Mouse (Mus musculus): ENCODE data around the gene Gata5. TPM values are rescaled to one million over a fixed set of nuclear protein-coding genes. Genes with fewer than 3 reads are reported as not detected.

The Gata5 gene
- total RNA-seq (2021) = under 1 TPM; 0.09 to 0.28 TPM
- 0.25 and 0.31 TPM in 2 replicates for polyA plus RNA-seq (2012; rRNA removed)
- long read RNA-seq = 0 reads

DNA sequence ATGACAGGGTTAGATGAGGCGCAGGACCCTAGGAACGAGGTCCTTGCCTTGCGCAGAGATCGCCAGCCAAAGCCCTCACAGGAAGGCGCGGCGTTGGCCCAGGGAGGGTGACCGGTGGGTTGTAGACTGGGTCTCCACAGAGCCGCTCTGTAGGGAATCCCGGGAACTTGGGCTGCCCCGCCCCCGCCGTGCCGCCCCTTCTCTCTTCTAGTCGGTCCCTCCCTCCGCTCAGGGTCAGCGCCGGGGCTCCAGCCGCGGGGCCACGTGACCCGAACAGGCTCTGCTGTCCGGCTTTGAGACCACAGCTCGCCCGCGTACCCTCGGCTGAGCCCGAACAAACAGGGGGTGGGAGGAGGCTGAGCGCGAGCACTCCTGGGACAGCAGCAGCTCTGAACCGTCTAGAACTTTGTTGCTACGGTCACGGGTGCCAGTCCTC is at the start of gene Gata5:
Gene Gata5, minus strand, starts transcription at position 149 of the 436 bp plus-strand sequence.
- DNase-seq = peak; percentile 38

GRCm38 (mm10) chr2:180376730-180377129 is 42.2 kb upstream of the Gata5 start:
- no peak for DNase-seq

- peak; percentile 59 for DNase-seq
These were observed 38.8 kb upstream of the Gata5 start for GRCm38 (mm10) chr2:180373256-180373655.

GRCm38 (mm10) chr2:180368359-180368758 is 33.9 kb upstream of the Gata5 start:
- no peak for DNase-seq

- no peak for DNase-seq
These were observed 32.9 kb upstream of the Gata5 start for GRCm38 (mm10) chr2:180367350-180367749.

- no peak for DNase-seq
These were observed 28.9 kb upstream of the Gata5 start for GRCm38 (mm10) chr2:180363434-180363720.

GRCm38 (mm10) chr2:180362585-180363433 is 28.3 kb upstream of the Gata5 start:
- no peak for DNase-seq

DNA sequence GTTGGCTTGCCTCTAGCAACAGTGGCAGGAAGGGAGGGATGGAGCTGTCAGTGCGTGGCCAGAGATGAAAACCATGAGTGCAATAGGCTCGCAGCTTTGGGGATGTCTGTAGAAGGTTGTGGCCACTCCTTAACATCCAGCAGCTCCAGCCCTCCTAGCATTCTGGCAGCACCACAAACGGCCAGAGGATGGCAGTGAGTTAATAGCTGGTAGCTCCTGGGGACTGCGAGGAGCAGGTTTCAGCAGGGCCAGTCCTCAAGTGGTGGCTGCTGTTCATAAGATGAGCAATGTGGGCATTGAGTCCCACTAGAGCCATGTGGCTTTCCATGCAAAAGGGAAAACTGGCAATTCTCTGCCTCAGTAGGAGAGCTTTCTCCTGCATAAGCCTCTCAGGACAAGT is 24.6 kb upstream of the Gata5 start:
- DNase-seq = peak; percentile 9

GRCm38 (mm10) chr2:180353338-180353737 is 18.8 kb upstream of the Gata5 start:
- peak; percentile 22 for DNase-seq

- peak; percentile 14 for DNase-seq
These were observed 16.2 kb upstream of the Gata5 start for GRCm38 (mm10) chr2:180350700-180351099.

- peak; percentile 78 for DNase-seq
These were observed 12.5 kb upstream of the Gata5 start for GRCm38 (mm10) chr2:180346820-180347497.

GRCm38 (mm10) chr2:180343092-180343491 is 8.6 kb upstream of the Gata5 start:
- DNase-seq = no peak

GRCm38 (mm10) chr2:180342189-180342588 is 7.7 kb upstream of the Gata5 start:
- DNase-seq = peak; percentile 8

DNA sequence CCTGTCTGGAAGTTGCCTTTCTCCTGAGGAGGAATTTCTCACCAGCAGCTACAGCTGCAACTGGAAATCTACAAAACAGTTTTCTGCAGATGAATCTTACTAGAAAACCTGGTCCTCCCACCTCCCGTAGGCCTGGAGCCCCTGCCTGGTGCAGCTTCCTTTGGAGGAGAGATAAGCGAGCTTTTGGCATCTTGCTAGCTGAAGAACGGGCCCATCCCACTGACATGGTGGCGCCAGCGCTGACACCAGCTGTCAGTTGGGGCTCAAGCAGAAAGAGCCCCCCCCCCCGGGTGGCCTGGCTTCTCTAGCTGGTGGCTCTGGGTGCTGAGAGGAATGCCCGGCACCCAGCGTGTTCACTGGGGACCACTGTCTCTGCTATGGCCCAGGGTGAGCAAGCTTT is 6.7 kb upstream of the Gata5 start:
- no peak for DNase-seq

- DNase-seq = no peak
These were observed 5.4 kb upstream of the Gata5 start for GRCm38 (mm10) chr2:180339886-180340285.

DNA sequence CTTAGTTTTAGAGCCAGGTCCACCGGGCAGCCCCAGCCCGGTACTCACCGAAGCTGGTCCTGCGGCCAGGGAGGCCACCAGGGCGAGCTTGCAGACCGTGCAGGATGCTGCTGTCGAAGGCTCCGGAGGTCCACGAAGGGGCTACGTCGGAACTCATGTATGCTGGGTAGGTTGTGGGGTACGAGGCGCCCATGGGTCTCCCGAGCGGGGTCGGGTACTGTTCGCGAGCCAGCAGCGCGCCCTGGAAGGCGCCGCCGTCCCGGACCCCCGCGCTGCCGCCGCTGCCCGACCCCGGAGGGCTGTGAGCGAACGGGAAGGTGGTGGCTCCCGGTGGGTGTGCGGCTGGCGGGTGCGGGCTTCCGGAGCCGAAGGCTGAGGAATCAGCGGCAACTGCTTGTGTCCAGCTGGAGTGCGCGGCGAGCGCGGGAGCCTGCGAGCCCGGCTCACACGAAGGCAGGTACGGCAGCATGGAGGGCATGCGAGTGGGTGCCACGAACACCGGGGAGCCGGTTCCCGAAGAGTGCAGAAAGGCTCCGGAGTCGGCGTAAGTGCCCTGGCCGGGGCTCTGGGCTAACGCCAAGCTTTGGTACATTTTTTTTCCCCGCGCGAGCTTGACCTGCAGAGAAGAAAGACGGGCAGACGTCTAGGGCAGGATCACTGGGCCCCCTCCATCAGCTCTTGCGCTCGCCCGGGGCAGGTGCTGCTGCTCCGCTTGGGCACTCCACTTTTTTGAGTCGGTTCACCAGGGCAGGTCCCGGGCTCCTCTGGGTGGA is 535 bp downstream of the Gata5 start:
- peak; percentile 11 for DNase-seq

DNA sequence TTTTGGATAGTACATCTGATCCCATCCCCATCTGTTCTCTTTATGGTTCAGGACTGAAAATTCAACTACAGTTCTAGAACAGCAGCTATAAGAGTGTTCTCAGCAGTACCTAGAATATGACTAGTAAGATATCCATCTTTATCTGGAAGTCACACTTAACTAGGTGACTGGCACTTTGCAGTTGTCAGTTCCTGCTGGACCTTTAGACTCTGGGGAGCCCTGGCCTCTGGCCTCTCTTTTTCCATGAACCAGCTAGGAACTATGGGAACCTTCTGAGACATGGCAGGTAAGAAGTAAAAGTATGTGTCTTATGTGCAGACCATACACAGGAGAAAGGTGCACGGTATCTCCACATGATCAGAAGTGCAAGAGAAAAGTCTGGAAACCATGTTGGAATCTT is 5.0 kb downstream of the Gata5 start:
- no peak for DNase-seq

GRCm38 (mm10) chr2:180322674-180323355 is 11.7 kb downstream of the Gata5 start:
- DNase-seq = no peak

GRCm38 (mm10) chr2:180320216-180320615 is 14.3 kb downstream of the Gata5 start:
- DNase-seq = no peak

DNA sequence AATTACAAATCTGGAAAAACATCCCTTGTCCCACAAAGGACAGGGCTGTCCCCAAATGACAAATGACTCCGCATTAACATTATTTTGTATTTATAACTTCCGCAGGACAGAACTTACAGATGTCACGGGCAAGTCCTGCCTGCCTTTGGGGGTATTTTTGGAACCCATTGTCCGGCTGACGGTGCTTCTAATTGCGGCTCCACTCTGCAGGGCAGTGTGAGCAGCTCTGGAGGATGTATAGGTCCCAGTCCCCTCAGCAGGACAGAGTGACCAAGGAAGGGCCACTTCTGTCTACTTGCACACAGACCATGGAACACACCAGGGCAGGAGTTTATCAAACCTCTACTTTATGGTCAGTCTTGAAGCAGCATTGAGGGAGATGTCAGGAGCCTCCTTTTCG is 16.9 kb downstream of the Gata5 start:
- DNase-seq = no peak

DNA sequence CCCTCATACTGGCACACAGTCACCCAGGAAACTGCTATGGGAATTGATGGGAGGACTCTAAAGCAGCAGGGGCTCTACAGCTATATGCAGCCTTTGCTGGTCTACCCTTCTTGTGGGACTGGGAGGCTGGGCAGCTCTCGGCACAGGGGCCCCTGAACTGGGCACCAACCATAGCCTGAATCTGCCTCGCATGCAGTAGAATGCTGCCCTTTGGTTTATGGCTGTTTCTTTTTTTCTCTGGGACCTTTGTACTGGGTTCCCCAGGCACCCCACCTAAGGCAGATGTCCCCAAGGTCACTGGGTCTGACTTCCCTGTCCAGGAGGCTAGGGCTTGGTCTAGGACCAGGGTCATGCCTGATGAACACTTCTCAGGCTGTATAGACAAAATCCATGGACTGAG is 20.2 kb downstream of the Gata5 start:
- no peak for DNase-seq

DNA sequence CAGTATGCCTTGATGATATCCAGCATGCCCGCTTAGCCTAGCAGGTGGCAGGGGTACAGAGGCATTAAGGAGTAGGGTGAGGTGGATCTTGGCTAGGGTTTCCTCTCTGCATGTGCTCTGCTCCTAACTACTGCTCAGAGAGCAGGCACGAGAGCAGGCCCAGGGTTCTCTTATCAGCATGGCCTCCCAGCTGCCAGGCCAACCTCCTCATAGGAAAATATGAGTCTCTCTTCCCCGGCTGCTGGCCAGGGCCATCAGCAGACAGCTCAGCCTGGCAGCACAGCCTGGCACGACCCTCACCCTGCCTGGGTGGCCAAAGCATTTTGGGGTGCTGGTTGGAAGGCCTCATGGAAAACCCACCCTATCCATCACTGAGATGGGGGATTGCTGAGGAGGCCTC is 23.4 kb downstream of the Gata5 start:
- DNase-seq = peak; percentile 9

All from adrenal gland, adult 2 months (tissue).